Mouse (Mus musculus) thymus, adult 2 months (tissue): ENCODE data around the gene Pdhx. TPM values are rescaled to one million over a fixed set of nuclear protein-coding genes. Genes with fewer than 3 reads are reported as not detected.

Source experiments
- DNase-seq: peaks from one replicate; pipeline ENCODE4 v3.0.0; 2021
- H3K27ac ChIP-seq: fragments of 200-500 bp; 2 replicates; pipeline ENCODE4 v1.5.1; 2012; ENCODE audit warnings: low read length, control low read depth; ENCODE audit not compliant: control insufficient read depth, insufficient read depth
- H3K27me3 ChIP-seq: fragments of 200-500 bp; 2 replicates; pipeline ENCODE4 v1.6.1; 2012; ENCODE audit warnings: mild to moderate bottlenecking, low read length, moderate library complexity, mixed read lengths; ENCODE audit not compliant: control insufficient read depth, insufficient read depth
- H3K36me3 ChIP-seq: fragments of 200-500 bp; 2 replicates; pipeline ENCODE4 v1.6.1; 2012; ENCODE audit warnings: mild to moderate bottlenecking, low read length, moderate library complexity; ENCODE audit not compliant: control insufficient read depth, insufficient read depth
- H3K4me1 ChIP-seq: fragments of 200-500 bp; replicated peaks from 2 replicates; pipeline ENCODE4 v1.6.1; 2012; ENCODE audit warnings: low read length; ENCODE audit not compliant: control insufficient read depth, insufficient read depth
- H3K4me3 ChIP-seq: fragments of 200-500 bp; 2 replicates; pipeline ENCODE4 v1.5.1; 2012; ENCODE audit warnings: mild to moderate bottlenecking, low read length, control low read depth, moderate library complexity; ENCODE audit not compliant: control insufficient read depth, insufficient read depth
- CTCF ChIP-seq: fragments of 200-500 bp; IDR thresholded peaks from 2 replicates; pipeline ENCODE4 v1.5.1; 2012; ENCODE audit warnings: mild to moderate bottlenecking, control low read depth, low read length, moderate library complexity, borderline replicate concordance; ENCODE audit not compliant: control insufficient read depth, poor library complexity, insufficient read depth; ENCODE audit errors: extremely low read depth
- POLR2A ChIP-seq: fragments of 200-500 bp; IDR thresholded peaks from 2 replicates; pipeline ENCODE4 v1.6.1; 2012; ENCODE audit warnings: mild to moderate bottlenecking, low read length, control low read depth, moderate library complexity; ENCODE audit not compliant: control insufficient read depth, poor library complexity, insufficient read depth; ENCODE audit errors: extremely low read depth
- WGBS: fragments of 180-500 bp; shearing (Covaris S2); methylation state at CpG from one replicate; pipeline ENCODE4 v1.1.7; 2018; 5-methylcytosine and 5-hydroxymethylcytosine counted together
- polyA plus RNA-seq: library from polyadenylated mRNA; depleted of rRNA; stranded (reverse); fragments of >200 nt; gene quantifications from 2 replicates; pipeline ENCODE4 v1.2.3, GENCODE M21; 2012; rRNA removed

Gene Pdhx
- polyA plus RNA-seq, 1 experiment: 21.2 TPM

GRCm38 (mm10) chr2:102972575-102972974 is 100.7 kb downstream of the Pdhx start:
- 29% methylated on average over 5 of the region's 5 CpGs for WGBS
- DNase-seq: no peak
- Histone ChIP-seq H3K36me3 (no peaks in the 10 kb centered on the region), H3K4me3 (no peak overlapping the region), H3K4me1 (no peaks in the 10 kb centered on the region), H3K27me3 (no peaks in the 10 kb centered on the region), H3K27ac (no peak overlapping the region)
- TF ChIP-seq POLR2A: no peak
- no peak for TF ChIP-seq CTCF

- no peaks in the 10 kb centered on the region for H3K27me3 ChIP-seq
- H3K27ac ChIP-seq: no peak overlapping the region
- H3K36me3 ChIP-seq: no peaks in the 10 kb centered on the region
- H3K4me3 ChIP-seq: no peak overlapping the region
- no peak for DNase-seq
- H3K4me1 ChIP-seq: no peaks in the 10 kb centered on the region
- no peak for TF ChIP-seq CTCF
- TF ChIP-seq POLR2A: no peak
Observed at GRCm38 (mm10) chr2:102971951-102972350, 101.4 kb downstream of the Pdhx start.

Other genes starting within 250 kb of the Pdhx start
- 17.8 and 19.3 TPM in 2 replicates for gene Cd44, start 171.8 kb downstream of the Pdhx start, polyA plus RNA-seq
- gene Apip, start 162 bp upstream of the Pdhx start, polyA plus RNA-seq: 11.7 and 11.8 TPM in 2 replicates
- gene Ehf, start 229.8 kb upstream of the Pdhx start, polyA plus RNA-seq: 4.8 and 7.2 TPM in 2 replicates